Mouse (Mus musculus): ENCODE results near the gene Grid1. TPM values are rescaled to one million over a fixed set of nuclear protein-coding genes. Genes with fewer than 3 reads are reported as not detected.

Gene Grid1
- total RNA-seq, 2 experiments from 2014 or later, result 51.7 to 53.4 TPM

DNA sequence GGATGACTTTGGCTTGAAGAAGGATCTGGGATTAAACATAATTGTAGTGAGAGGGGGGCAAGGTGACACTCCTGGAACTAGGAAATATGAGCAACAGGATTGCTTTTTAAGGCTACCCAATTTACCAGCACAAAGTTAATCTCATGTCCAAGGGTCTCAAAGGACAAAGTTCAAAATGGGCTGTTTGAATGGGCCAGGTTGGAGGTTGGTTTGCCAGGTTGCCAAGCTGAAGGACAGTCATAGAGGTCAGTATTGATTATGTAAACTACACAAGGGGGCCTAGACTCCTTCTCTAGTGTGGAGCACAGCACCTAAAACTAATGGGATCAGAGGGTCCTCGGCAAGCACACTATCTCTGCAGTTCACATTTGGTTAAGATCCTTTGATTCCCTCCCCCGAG is 300.2 kb downstream of the Grid1 start:
- no peak for DNase-seq

- DNase-seq, result no peak
Observed at GRCm38 (mm10) chr14:35120905-35121304, 301.0 kb downstream of the Grid1 start.

- no peak for DNase-seq
Observed at GRCm38 (mm10) chr14:35122111-35122510, 302.2 kb downstream of the Grid1 start.

DNA sequence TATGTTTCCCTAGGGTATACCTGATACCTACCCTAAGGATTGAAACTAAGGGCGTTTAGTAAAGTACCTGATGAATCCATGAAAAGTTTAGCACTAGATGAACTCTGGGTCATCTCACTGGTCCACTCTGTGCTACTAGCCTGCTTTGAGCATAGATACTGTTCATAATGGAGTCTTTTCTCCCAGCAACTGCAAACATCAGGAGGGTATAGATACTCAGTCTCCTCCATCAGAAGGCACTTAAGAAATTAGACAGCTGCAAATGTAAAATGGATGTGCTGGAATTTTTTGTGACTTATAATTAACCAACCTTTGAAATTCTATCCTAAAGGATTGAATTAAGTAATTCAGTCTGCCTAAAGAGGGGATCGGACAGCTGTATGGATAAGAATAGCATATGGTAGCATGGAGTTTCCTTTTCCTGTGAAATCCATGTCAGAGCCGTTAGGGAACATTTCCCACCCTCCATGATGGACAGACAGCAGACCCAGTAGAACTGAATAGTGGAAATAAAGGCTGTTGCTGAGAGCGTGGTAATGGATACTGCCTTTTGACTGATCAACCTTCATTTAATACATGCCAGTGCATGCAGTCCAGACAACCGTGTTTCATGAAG is 303.5 kb downstream of the Grid1 start:
- DNase-seq, result no peak

GRCm38 (mm10) chr14:35127616-35128015 is 307.7 kb downstream of the Grid1 start:
- no peak for DNase-seq

GRCm38 (mm10) chr14:35135056-35135455 is 315.1 kb downstream of the Grid1 start:
- DNase-seq, result no peak

DNA sequence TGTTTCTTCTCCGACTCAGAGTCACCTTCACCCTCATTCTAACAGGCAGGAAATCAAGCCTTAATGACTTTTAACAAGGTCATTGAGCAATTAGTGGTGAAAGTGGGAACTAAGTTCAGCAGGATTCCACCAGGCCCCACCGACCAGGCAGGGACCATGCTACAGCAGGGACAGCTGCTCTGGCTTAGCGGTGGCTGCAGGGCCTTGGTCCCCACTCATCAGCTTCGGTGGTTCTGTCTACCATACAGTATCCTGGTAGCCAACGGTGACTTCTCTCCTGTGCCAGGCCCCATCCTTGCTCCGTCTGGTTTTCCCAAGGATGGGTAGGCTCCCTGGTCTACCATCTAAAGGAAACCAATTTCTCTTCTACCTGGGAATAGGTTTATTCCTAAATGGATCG is 318.2 kb downstream of the Grid1 start:
- no peak for DNase-seq

DNA sequence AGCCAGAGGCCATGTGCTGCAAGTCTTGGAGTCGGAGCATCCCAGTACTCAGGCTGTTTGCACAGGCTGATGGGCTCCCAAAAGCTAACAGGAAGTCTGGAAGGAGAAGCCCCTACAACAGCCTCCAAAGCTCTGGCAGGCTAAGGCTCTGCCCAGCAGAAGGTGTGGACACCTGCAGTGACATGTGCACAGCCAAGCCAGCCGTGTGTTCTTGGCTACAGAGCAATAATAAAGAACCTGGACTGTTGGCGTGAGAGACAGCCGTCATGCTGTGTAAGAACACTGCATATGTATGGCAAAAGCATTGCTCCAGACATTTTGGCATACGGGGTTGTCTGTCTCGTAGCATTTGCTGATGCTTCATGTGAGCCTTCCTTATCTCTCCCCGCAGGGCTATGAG is 319.9 kb downstream of the Grid1 start:
- DNase-seq, result no peak

- DNase-seq, result no peak
Observed at GRCm38 (mm10) chr14:35152450-35152849, 332.5 kb downstream of the Grid1 start.

DNA sequence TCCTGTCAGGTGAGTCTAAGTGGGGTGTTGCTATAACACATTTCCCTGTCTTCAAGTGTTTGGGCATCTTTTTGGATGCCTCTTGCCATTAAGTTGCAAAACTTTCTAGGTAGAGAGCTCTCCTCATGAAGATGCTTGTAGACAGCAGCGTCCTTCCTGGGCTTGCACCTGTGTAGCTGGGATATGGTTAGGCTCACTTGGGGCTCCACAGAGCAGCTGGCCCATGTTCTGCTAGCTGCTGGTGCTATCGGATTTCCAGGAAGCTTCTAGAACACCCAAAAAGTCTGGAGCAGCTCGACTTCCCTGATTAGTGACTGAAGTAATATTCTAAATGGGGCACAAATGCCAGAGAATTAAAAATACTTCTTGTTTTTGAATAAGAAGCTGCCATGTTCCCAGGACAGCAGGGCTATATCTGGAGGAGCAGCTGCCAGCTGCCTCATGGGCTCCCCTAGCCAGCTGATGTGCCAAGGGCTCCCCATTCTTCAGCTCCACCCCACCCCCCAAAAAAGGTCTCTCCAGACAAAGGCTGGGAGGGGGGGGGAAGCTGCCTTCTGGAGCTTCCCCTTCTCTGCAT is 333.9 kb downstream of the Grid1 start:
- DNase-seq, result no peak

DNA sequence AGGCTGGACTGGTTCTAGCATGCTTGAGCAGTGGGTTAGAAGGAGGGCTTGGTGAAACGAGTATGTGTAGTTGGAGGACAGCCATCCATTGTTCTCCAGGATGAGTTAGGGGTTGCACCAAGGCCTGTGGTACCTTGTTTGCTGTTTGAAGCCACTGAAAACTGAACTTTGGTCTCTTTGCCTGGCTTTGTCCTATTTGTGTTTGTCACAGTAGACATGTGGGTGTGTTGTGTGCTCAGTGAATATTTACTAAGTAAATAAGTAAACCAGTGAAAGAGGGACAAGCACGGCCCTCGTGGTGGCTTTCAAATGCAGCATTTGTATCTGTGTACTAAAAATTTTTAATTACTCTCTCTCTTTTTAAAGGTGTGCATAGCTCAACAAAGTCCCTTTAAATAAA is 334.5 kb downstream of the Grid1 start:
- no peak for DNase-seq

DNA sequence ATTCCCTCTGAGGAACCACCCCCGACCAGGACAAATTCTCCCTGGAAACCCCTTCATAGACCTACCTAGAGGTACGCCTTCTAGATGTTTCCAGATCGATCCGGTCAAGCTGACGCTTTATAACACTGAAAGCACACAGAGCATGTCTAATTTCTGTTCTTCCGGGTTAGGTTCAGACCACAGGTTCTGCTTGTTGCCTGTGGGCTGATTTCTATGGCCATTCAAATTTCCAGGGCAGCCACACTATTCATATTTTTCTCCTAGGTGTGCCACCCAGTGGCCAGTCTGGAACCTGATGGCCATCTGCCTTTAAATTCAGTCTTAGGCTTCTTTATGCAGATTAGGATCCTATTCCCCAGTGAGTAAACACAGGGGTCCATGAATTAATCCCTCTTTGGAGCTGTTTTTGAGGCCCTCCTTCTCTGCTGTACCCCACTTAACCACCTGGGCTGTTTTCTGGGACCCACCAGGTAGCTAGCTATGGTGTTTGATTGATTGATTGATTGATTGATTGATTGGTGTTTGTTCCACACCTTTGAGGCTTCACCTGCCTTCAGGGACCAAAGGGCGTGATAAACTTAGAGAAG is 337.3 kb downstream of the Grid1 start:
- no peak for DNase-seq

GRCm38 (mm10) chr14:35159296-35159695 is 339.4 kb downstream of the Grid1 start:
- no peak for DNase-seq

DNA sequence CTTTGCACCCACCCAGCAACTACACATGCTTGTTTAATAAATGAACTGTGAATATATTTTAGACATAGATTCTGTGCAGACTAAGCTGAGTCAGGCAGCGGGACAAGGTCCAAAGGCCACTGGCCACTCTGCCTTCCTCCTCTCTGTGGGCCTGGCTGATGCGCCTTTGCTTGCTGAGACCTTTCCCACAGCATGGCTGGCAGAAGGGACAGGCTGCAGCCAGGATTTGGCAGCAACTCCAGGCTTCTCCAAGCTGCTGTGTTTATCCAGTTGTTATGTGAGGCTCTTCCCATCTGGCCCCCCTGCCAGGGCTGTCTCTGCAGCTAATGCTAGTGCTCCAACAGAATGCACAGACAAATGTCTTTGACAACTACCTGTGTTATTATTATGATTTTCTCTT is 347.5 kb downstream of the Grid1 start:
- DNase-seq, result no peak

- no peak for DNase-seq
Observed at GRCm38 (mm10) chr14:35173861-35174260, 354.0 kb downstream of the Grid1 start.

GRCm38 (mm10) chr14:35176021-35176420 is 356.1 kb downstream of the Grid1 start:
- no peak for DNase-seq

GRCm38 (mm10) chr14:35179076-35179475 is 359.2 kb downstream of the Grid1 start:
- no peak for DNase-seq

GRCm38 (mm10) chr14:35185399-35185798 is 365.5 kb downstream of the Grid1 start:
- no peak for DNase-seq

GRCm38 (mm10) chr14:35192256-35192655 is 372.3 kb downstream of the Grid1 start:
- DNase-seq, result no peak

GRCm38 (mm10) chr14:35197371-35197770 is 377.5 kb downstream of the Grid1 start:
- no peak for DNase-seq

DNA sequence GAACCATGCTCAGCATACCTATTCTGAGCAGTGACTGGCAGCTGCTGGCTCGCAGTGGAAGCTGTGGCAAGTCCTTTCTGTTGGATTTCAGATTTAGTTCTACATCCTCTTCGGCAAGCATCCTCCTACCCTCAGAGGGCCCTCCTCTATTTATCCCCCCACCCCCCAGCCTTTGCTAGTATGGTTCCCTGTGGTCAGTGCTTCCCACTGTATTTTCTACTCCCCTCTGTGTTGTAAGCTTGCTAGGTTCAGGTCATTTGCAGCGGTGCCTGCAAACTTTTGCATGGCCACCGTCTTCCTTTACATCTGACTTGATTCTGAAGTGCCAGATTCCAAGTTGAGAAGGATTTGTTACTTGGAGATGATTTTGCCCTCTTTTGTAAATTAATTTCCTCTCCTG is 378.5 kb downstream of the Grid1 start:
- DNase-seq, result no peak

DNA sequence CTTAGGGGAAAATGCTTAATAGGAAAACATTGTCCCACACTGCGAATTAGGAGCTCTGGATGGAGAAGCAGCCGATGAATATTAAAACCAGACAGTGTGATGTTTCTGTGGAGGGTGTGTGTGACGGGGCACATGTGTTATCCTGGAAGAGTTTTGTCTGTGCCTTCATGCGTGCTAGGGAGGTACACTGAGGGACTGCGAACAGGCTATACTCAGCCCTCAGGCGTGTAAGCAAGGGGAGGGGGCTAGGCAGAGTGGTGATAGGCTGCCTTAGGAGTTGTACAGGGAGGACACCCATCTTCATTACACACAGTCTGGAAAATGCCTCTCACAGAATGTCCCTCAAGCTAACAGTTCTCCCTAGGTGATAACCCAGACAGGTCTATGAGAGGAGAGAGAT is 379.0 kb downstream of the Grid1 start:
- DNase-seq, result no peak

- no peak for DNase-seq
Observed at GRCm38 (mm10) chr14:35209444-35209843, 389.5 kb downstream of the Grid1 start.

- DNase-seq, result no peak
Observed at GRCm38 (mm10) chr14:35219021-35219420, 399.1 kb downstream of the Grid1 start.

Measured in layer of hippocampus, postnatal 36 days (tissue).